Mouse (Mus musculus): ENCODE results near the gene Tti1.
A peak's percentile ranks its signal among the peaks of the same experiment; 100 is the strongest.
"Not testable (repeated sequence)": the region's sequence is repeated elsewhere in the genome, so short reads cannot be mapped to it uniquely, and the experiment has no call there.

Gene Tti1

DNA sequence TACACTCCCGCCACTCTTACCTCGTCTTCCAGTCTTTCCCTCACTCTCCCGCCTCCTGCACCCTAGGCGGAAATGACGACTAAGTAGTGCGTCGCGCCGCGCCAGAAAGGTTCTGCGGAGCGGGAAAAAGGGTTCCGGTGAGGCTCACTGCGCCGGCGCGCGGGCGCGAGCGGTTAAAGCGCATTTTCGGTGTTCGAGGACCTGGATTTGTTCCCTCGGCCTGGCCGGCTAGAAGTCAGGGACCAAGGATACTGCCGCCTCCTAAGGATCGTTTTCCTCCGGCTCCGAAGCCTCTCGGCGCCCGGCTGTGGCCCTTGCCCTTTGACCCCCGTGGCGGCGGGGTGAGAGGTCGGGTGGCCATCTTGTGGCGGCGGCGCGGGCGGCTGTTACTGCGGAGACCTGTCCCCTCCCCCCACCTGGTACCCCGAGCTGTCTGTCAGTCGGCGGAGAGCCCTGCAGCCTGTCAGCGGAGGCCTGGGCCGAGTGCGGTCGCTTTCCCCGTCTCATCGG is at the start of gene Tti1, which contains the start of gene Rprd1b:
Gene Tti1, minus strand, starts transcription at position 80 of the 510 bp plus-strand sequence.
Gene Rprd1b, plus strand, starts transcription at position 144 of the 510 bp plus-strand sequence.
- DNase-seq (ENCODE audit: low spot score) = peak; percentile 87

GRCm38 (mm10) chr2:158077981-158078380 is 49.7 kb upstream of the Tti1 start:
- DNase-seq (ENCODE audit: low spot score) = no peak

DNA sequence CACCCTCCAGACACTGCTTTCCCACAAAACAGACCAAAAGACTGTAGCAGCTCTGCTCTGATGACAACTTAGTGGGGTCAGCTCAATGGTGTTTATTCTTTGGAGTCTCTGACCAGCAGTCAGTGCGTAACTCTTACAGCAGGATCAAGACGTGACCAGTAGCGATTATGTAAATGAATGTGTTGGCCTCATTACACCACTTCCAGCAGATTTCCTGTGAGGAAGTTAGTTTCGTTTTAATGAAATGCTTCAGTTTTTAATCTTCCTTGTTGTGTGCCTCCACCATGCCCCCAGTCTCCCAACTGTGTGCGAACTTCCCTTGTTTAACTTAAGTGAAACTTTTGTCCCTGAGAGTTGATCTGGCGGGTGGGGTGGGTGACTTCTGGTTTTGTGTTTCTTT is 48.5 kb upstream of the Tti1 start:
- no peak for DNase-seq (ENCODE audit: low spot score)

DNA sequence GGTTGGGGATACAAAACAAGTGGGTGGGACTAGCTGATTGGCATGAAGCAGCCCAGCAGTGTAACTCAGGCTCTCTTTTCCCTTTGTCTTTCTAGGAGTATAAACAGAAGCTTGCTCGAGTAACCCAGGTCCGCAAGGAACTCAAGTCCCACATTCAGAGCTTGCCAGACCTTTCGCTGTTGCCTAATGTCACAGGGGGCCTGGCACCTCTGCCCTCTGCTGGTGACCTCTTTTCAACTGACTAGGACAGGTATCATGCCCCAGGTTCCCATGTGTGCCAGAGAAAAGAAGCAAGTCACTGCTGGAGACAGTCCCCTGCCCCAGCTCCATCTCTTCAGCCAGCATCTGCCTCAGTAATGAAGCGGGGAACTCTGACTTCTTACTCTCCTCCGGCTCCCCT is 46.6 kb upstream of the Tti1 start:
- DNase-seq (ENCODE audit: low spot score) = no peak

GRCm38 (mm10) chr2:158071633-158071995 is 43.4 kb upstream of the Tti1 start:
- no peak for DNase-seq (ENCODE audit: low spot score)

GRCm38 (mm10) chr2:158070885-158071632 is 42.8 kb upstream of the Tti1 start:
- no peak for DNase-seq (ENCODE audit: low spot score)

- DNase-seq (ENCODE audit: low spot score) = no peak
Observed at GRCm38 (mm10) chr2:158068444-158068971, 40.3 kb upstream of the Tti1 start.

GRCm38 (mm10) chr2:158067260-158067824 is 39.1 kb upstream of the Tti1 start:
- DNase-seq (ENCODE audit: low spot score) = no peak

DNA sequence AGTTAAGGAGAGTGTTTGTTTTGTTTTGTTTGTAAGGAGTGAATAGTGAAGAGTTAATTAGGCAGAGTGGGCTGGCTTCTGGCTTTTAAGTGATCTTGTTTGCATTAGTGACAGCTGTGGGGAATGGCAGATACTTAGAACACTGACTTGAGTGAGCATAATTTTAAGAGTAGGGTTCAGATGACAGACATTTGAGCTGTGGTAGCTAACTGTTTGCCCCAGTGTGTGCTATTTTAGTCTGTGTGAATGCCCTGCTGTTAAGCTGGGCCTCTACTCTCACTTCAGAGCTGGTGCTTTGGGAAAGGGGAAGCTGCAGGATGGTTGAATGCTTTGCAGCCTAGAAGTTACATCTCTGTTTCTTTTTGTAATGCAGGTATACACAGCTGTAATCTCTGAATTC is 38.2 kb upstream of the Tti1 start:
- no peak for DNase-seq (ENCODE audit: low spot score)

DNA sequence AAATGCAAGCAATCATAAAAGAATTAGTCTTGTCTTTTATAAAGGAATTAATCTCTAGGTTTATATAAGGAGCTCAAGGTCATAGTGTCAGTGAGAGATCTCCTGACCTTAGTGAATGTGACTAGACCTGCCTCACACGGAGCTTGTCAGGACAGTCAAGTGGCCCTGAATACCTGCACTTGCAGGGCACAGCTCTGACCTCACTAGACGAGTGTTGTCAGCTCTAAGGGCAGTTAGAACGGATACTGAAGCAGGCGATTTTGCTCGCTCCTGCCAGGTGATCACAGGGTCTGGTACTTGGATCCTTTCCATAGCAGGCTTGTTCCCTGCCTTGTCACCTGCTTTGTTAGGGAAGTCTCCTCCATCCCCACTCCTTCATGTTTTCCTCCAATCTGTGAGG is 36.8 kb upstream of the Tti1 start:
- DNase-seq (ENCODE audit: low spot score) = no peak

- no peak for DNase-seq (ENCODE audit: low spot score)
Observed at GRCm38 (mm10) chr2:158064571-158065048, 36.4 kb upstream of the Tti1 start.

- no peak for DNase-seq (ENCODE audit: low spot score)
Observed at GRCm38 (mm10) chr2:158063036-158063435, 34.8 kb upstream of the Tti1 start.

DNA sequence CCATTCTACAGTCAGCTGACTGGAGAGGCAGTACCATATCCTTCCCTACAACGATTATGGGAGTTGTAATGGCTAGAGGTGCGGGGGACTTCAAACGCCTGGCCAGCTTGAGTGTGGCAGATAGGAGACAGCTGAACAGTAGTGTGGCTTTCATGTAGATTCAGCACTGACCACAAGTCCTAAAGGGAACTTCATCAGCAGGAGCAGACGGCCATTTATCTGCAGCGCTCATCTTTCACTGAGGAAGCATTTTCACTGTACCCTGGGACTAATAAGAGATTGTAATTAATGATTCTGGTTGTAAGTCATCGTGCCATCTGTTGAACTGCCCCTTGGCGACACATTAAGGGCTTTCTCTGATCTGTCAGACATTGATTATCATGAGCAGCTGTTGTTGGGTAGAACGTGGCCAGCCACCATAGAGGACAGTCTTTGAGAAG is 31.5 kb upstream of the Tti1 start:
- no peak for DNase-seq (ENCODE audit: low spot score)

GRCm38 (mm10) chr2:158058534-158058933 is 30.3 kb upstream of the Tti1 start:
- no peak for DNase-seq (ENCODE audit: low spot score)

DNA sequence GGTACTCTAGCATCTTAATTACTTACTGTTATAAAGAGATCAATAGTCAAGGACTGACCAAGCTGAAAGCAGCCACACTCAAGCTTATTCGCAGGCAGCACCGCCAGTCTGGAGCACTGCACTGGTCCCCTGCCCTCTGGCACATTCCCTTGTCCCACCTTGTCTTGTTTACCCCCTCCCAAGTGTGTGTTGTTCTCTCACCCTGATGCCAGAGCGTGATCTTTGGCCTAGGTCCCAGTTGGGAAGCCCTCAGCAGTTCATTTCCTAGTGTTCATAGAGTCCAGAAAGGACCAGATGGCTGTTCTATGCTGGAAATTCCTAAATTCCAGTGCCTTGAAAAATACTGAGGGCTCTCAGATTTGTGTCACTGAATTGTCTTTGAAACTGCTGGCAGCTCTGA is 28.8 kb upstream of the Tti1 start:
- no peak for DNase-seq (ENCODE audit: low spot score)

- DNase-seq (ENCODE audit: low spot score) = not testable (repeated sequence)
Observed at GRCm38 (mm10) chr2:158055383-158055782, 27.1 kb upstream of the Tti1 start.

- DNase-seq (ENCODE audit: low spot score) = no peak
Observed at GRCm38 (mm10) chr2:158054596-158054995, 26.4 kb upstream of the Tti1 start.

- no peak for DNase-seq (ENCODE audit: low spot score)
Observed at GRCm38 (mm10) chr2:158050116-158050515, 21.9 kb upstream of the Tti1 start.

- no peak for DNase-seq (ENCODE audit: low spot score)
Observed at GRCm38 (mm10) chr2:158048718-158049117, 20.5 kb upstream of the Tti1 start.

GRCm38 (mm10) chr2:158047903-158048302 is 19.7 kb upstream of the Tti1 start:
- DNase-seq (ENCODE audit: low spot score) = no peak

- DNase-seq (ENCODE audit: low spot score) = no peak
Observed at GRCm38 (mm10) chr2:158046186-158046585, 18.0 kb upstream of the Tti1 start.

- no peak for DNase-seq (ENCODE audit: low spot score)
Observed at GRCm38 (mm10) chr2:158043504-158043903, 15.3 kb upstream of the Tti1 start.

DNA sequence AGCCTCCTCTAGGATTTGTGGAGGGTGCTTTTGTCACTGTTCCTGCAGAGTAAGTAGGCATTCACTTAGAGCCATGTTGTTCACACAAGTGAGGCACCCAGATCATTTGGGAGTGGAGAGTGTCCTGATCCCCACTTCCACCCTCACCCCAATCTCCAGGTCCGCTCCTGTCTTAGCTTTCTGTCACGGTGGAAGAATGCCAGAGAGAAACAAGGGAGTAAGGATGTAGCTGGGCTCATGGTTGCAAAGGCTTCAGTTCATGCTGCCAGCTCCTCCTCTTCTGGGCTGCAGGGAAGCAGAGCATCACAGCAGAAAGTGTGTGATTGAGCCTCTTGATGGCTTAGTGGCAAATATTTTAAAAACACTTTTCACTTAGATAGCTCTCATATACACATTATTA is 12.2 kb upstream of the Tti1 start:
- no peak for DNase-seq (ENCODE audit: low spot score)
